Mouse (Mus musculus) adrenal gland, postnatal 4 days (tissue): ENCODE results near the gene Apold1. TPM values are rescaled to one million over a fixed set of nuclear protein-coding genes. Genes with fewer than 3 reads are reported as not detected.

ENCODE experiments used
- DNase-seq, 2 experiments: peaks; one replicate each; pipeline ENCODE4 v3.0.0; 2021 to 2022; ENCODE audit warnings: low spot score in 2 of 2, mixed read lengths in 2 of 2
- long read RNA-seq, 2 experiments: library from polyadenylated mRNA; stranded (forward); transcript quantifications; one replicate each; pipeline ENCODE4 v2.0.0; 2021
- total RNA-seq, 2 experiments: library from RNA; stranded (reverse); gene quantifications; 2 replicates each; pipeline ENCODE4 v1.2.3; 2021

Gene Apold1
- total RNA-seq = 1 to 10 TPM; 6.5 to 8.2 TPM
- long read RNA-seq, experiment 1, partial matches to known transcripts = 2 of 3 reads
- long read RNA-seq, experiment 1, other reads (novel, unspliced or antisense) = 0 of 3 reads
- long read RNA-seq, experiment 2, transcript Apold1-201 (2 exons, 3,567 nt) = major isoform, 5 of 9 reads
- long read RNA-seq, experiment 2, partial matches to known transcripts = 4 of 9 reads
- long read RNA-seq, experiment 2, other reads (novel, unspliced or antisense) = 0 of 9 reads

- no peak for DNase-seq
Measured at GRCm38 (mm10) chr6:134981231-134982062, at the start of gene Apold1. Gene Apold1 (plus strand): TSS chr6:134981718.

DNA sequence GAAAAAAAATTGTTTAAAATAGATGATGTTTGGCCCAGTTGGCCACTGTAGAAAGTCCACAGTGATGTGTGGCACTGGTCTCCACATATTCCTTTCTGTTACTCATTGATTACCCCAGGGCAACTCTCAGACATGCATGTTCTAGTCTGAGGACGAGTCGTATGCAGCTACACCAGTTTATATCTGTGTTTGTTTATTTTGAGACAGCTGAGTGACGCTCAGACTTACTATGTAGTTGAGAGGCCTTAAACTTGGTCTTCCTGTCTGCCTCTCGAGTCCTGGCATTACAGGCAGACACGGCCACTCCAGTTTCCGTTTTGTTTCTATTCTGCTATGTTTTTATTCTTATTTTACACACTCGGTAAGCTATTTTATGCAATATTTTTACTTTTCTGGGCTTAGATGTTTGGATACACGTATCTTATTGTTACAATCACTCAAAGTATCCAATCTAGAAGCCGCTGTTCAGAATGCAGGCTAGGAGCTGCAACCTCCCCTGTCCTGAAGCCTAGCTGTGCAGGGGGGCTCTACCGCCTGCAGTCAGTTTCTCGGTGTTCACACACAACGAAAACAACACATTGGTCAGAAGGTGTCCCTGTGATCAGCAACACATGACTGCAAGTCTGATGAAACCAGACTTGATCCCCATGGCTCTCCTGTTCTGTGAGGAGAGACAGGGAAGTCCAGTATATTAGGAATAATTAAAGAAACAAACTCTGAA lies 48.9 kb upstream of the Apold1 start:
- no peak for DNase-seq

GRCm38 (mm10) chr6:134933207-134933558 lies 48.3 kb upstream of the Apold1 start:
- DNase-seq = no peak

DNA sequence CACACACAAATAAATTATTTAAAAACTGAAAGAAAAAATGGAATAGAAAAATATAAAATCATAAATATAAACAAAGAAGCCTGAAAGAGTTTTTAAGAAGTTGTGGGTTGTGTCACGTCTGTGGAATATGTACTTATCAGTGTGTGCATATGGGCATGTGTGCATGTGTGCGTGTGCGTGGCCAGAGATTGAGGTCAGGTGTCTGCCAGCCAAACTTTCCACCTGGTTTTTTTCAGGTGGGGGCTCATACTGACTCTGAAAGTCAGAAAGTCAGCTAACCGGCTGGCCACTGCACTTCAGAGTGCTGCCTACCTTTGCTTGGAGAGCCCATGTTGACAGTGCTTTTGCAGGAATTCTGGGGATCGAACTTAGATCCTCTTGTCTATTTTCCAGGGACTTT lies 47.2 kb upstream of the Apold1 start:
- no peak for DNase-seq

GRCm38 (mm10) chr6:134939781-134940180 lies 41.7 kb upstream of the Apold1 start:
- DNase-seq = no peak

GRCm38 (mm10) chr6:134943759-134944407 lies 37.6 kb upstream of the Apold1 start:
- no peak for DNase-seq

GRCm38 (mm10) chr6:134946054-134946453 lies 35.5 kb upstream of the Apold1 start:
- DNase-seq = no peak

- DNase-seq = no peak
Measured at GRCm38 (mm10) chr6:134946858-134947257, 34.7 kb upstream of the Apold1 start.

DNA sequence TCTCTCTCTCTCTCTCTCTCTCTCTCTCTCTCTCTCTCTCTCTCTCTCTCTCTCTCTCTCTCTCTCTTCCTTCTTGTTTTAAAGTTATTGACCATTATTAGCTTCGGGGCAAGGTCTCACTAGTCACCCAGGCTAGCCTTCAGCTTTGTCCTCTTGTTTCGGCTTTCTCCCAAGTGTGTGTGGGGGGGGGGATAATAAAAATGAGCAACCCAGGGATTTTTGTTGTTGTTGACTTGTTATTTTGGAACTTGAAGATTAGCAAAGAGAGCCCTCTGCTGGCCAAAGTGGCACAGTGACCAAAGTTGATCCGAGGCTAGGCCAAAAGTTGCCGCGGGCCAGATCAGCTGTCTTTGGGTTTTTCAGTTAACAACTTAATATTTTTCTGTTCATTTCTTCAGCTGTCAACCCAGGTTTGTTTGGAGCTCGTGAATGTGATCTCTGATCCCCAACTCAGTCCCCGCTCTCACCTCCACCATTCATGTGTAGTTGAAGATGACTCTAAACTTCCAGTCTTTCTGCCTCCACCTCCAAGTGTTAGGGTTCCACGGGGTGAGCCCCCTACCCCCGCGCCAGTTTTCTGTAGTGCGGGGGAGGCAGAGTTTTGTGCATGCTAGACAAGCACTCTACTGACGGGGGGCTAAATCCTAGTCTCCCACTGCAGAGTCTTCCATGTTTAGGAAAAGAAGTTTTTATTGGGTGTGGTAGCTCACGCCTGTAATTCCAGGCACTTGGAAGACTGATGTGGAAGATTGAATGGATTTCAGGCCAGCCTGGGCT lies 34.0 kb upstream of the Apold1 start:
- no peak for DNase-seq

GRCm38 (mm10) chr6:134948522-134949061 lies 32.9 kb upstream of the Apold1 start:
- DNase-seq = no peak

DNA sequence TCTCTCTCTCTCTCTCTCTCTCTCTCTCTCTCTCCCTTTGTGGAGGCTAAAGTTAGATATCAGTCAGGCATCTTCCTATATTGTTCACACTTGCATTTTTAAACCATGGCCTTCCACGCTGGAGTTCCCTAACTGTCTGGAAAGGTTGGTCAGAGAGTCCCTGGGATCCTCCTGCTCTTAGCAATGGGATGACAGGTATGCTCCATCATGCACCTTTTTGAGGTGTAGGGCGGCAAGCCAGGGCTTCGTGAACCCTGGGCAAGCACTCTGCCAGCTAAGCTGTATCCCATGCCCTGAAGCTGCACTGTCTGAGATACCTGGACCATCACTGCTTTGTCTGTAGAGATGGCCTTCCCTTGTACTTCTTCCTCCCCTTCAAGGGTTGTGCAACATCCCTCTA lies 32.3 kb upstream of the Apold1 start:
- DNase-seq = no peak

DNA sequence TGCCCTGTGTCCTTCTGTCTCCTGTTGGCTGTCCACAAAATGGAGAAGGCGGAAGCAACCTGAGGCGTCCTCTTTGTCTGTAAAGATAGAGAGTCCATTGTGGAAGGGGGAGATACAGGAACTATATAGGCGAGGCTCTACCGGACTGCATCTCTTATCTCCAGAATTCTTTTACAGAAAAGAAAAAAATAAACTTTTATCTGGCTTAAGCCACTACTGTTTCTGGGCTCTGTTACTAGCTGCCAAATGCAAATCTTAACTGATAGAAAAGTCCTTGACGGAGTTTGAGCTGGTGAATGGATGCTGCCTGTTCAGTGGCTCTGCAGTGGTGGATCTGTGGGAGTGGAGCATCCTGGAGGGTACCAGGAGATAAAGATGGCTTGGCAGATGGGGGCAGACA lies 30.2 kb upstream of the Apold1 start:
- no peak for DNase-seq

- DNase-seq = no peak
Measured at GRCm38 (mm10) chr6:134953976-134954375, 27.5 kb upstream of the Apold1 start.

- DNase-seq = no peak
Measured at GRCm38 (mm10) chr6:134956388-134956787, 25.1 kb upstream of the Apold1 start.

GRCm38 (mm10) chr6:134961286-134961685 lies 20.2 kb upstream of the Apold1 start:
- DNase-seq = no peak

DNA sequence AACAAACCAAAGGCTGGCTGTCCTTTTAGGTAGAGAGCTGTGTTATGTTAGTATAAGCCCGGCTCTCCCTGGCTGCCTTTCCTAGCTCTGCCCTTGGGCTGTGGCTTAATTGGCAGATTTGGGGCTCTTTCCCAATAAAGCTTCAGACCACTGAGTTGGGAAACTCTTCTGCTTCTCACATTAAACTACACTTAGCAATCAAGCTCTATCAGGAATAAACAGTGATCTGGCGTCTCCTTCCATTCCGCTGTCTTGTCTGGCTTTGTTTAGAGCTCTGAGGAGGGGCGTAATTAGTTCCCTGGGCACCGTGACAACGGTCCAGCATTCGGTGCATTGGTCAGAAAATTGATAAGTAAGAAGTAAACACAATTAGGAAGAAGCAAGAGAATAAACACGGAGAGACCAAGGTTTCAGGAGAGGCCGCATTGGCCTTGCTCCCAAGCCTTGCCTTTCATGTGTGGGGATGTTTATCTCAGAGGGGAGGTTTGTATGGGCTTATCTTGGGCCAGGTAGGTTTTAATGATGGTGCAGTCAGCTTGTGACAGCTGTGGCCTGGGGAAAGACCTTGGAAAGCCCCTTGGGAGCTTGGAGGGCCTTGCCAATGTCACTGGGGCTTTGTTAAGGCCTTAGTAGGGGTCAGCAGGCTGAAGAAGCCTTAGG lies 19.5 kb upstream of the Apold1 start:
- DNase-seq = no peak

- DNase-seq = no peak
Measured at GRCm38 (mm10) chr6:134962518-134962893, 19.0 kb upstream of the Apold1 start.

GRCm38 (mm10) chr6:134963910-134964309 lies 17.6 kb upstream of the Apold1 start:
- no peak for DNase-seq

GRCm38 (mm10) chr6:134966681-134967080 lies 14.8 kb upstream of the Apold1 start:
- DNase-seq = no peak

- no peak for DNase-seq
Measured at GRCm38 (mm10) chr6:134968326-134968725, 13.2 kb upstream of the Apold1 start.
